Mouse (Mus musculus): ENCODE measurements around the gene 4930583I09Rik.

- TF ChIP-seq CTCF (IDR thresholded peaks at IDR 0.05; ENCODE audit: low read depth) (no peak), EP300 (IDR thresholded peaks at IDR 0.05; ENCODE audit: low read depth) (no peak)
Observed at GRCm38 (mm10) chr17:64802168-64802955, 33.5 kb downstream of the 4930583I09Rik start.
